Mouse (Mus musculus): ENCODE results near the gene Cdk5r1. TPM values are rescaled to one million over a fixed set of nuclear protein-coding genes. Genes with fewer than 3 reads are reported as not detected.

Gene Cdk5r1
- total RNA-seq, 1 experiment: 1.8 TPM

GRCm38 (mm10) chr11:80518421-80519367, 41.9 kb downstream of the Cdk5r1 start:
- Histone ChIP-seq H3K4me3 (ENCODE audit: insufficient read depth in 1 of 2, low read depth in 1 of 2, low read length in 2 of 2, poor library complexity in 1 of 2, severe bottlenecking in 1 of 2) (no peak overlapping the region), H3K9ac (ENCODE audit: insufficient read depth, low read depth, low read length, poor library complexity, severe bottlenecking) (no peak overlapping the region), H3K4me1 (ENCODE audit: control insufficient read depth in 2 of 2, insufficient read depth in 2 of 2, low read length in 2 of 2, poor library complexity in 1 of 2) (peaks cover 0 to 12% of the 10 kb centered on the region in 2 experiments; a peak in 2 of 4 replicates), H3K36me3 (ENCODE audit: control insufficient read depth, insufficient read depth, low read length, poor library complexity, severe bottlenecking) (no peaks in the 10 kb centered on the region), H3K27ac (ENCODE audit: insufficient read depth, low read depth, low read length, poor library complexity, severe bottlenecking) (no peak overlapping the region), H3K9me3 (ENCODE audit: control insufficient read depth, insufficient read depth, low read depth, low read length) (no peaks in the 10 kb centered on the region)
- in situ Hi-C loops (cut with MboI; ENCODE audit: low sequenced_read_pairs in 2 of 2, unreplicated experiment in 2 of 2): no loop called here
- TF ChIP-seq HCFC1 (IDR thresholded peaks at IDR 0.05; ENCODE audit: borderline replicate concordance, insufficient read depth, low read length): no peak
- no peak for TF ChIP-seq MAFK (IDR thresholded peaks at IDR 0.05; ENCODE audit: insufficient read depth, low read depth, low read length)
- TF ChIP-seq ZC3H11A (IDR thresholded peaks at IDR 0.05; ENCODE audit: borderline replicate concordance, low read depth, low read length): no peak
- no peak for TF ChIP-seq ZNF384 (IDR thresholded peaks at IDR 0.05; ENCODE audit: low read depth, low read length)
- DNase-seq (ENCODE audit: low read depth, low spot score): peak; percentile 59

GRCm38 (mm10) chr11:80521148-80521547, 44.3 kb downstream of the Cdk5r1 start:
- no peak for DNase-seq (ENCODE audit: low read depth, low spot score)
- TF ChIP-seq ZNF384 (IDR thresholded peaks at IDR 0.05; ENCODE audit: low read depth, low read length): no peak
- no peak for TF ChIP-seq MAFK (IDR thresholded peaks at IDR 0.05; ENCODE audit: insufficient read depth, low read depth, low read length)
- TF ChIP-seq CHD2 (IDR thresholded peaks at IDR 0.05; ENCODE audit: low read depth, low read length): no peak
- no peak for TF ChIP-seq HCFC1 (IDR thresholded peaks at IDR 0.05; ENCODE audit: borderline replicate concordance, insufficient read depth, low read length)
- TF ChIP-seq ZC3H11A (IDR thresholded peaks at IDR 0.05; ENCODE audit: borderline replicate concordance, low read depth, low read length): no peak
- Histone ChIP-seq H3K4me1 (ENCODE audit: control insufficient read depth in 2 of 2, insufficient read depth in 2 of 2, low read length in 2 of 2, poor library complexity in 1 of 2) (peaks cover 0 to 10% of the 10 kb centered on the region in 2 experiments; a peak in 2 of 4 replicates), H3K36me3 (ENCODE audit: control insufficient read depth, insufficient read depth, low read length, poor library complexity, severe bottlenecking) (no peaks in the 10 kb centered on the region), H3K9me3 (ENCODE audit: control insufficient read depth, insufficient read depth, low read depth, low read length) (no peaks in the 10 kb centered on the region), H3K27ac (ENCODE audit: insufficient read depth, low read depth, low read length, poor library complexity, severe bottlenecking) (no peak overlapping the region; the same call in 1 of the 2 replicates), H3K9ac (ENCODE audit: insufficient read depth, low read depth, low read length, poor library complexity, severe bottlenecking) (no peak overlapping the region), H3K4me3 (ENCODE audit: insufficient read depth in 1 of 2, low read depth in 1 of 2, low read length in 2 of 2, poor library complexity in 1 of 2, severe bottlenecking in 1 of 2) (no peak overlapping the region)
- in situ Hi-C loops (cut with MboI; ENCODE audit: low sequenced_read_pairs in 2 of 2, unreplicated experiment in 2 of 2): no loop called here

GRCm38 (mm10) chr11:80522852-80523251, 46.0 kb downstream of the Cdk5r1 start:
- Histone ChIP-seq H3K9me3 (ENCODE audit: control insufficient read depth, insufficient read depth, low read depth, low read length) (no peaks in the 10 kb centered on the region), H3K36me3 (ENCODE audit: control insufficient read depth, insufficient read depth, low read length, poor library complexity, severe bottlenecking) (no peaks in the 10 kb centered on the region), H3K27ac (ENCODE audit: insufficient read depth, low read depth, low read length, poor library complexity, severe bottlenecking) (no peak overlapping the region), H3K4me1 (ENCODE audit: control insufficient read depth in 2 of 2, insufficient read depth in 2 of 2, low read length in 2 of 2, poor library complexity in 1 of 2) (peaks cover 0 to 8% of the 10 kb centered on the region in 2 experiments; a peak in 2 of 4 replicates), H3K4me3 (ENCODE audit: insufficient read depth in 1 of 2, low read depth in 1 of 2, low read length in 2 of 2, poor library complexity in 1 of 2, severe bottlenecking in 1 of 2) (no peak overlapping the region), H3K9ac (ENCODE audit: insufficient read depth, low read depth, low read length, poor library complexity, severe bottlenecking) (no peak overlapping the region)
- in situ Hi-C loops (cut with MboI; ENCODE audit: low sequenced_read_pairs in 2 of 2, unreplicated experiment in 2 of 2): no loop called here
- TF ChIP-seq MAFK (IDR thresholded peaks at IDR 0.05; ENCODE audit: insufficient read depth, low read depth, low read length): no peak
- DNase-seq (ENCODE audit: low read depth, low spot score): no peak

GRCm38 (mm10) chr11:80523410-80523809, 46.6 kb downstream of the Cdk5r1 start:
- Histone ChIP-seq H3K4me3 (ENCODE audit: insufficient read depth in 1 of 2, low read depth in 1 of 2, low read length in 2 of 2, poor library complexity in 1 of 2, severe bottlenecking in 1 of 2) (no peak overlapping the region), H3K36me3 (ENCODE audit: control insufficient read depth, insufficient read depth, low read length, poor library complexity, severe bottlenecking) (no peaks in the 10 kb centered on the region), H3K9ac (ENCODE audit: insufficient read depth, low read depth, low read length, poor library complexity, severe bottlenecking) (no peak overlapping the region), H3K4me1 (ENCODE audit: control insufficient read depth in 2 of 2, insufficient read depth in 2 of 2, low read length in 2 of 2, poor library complexity in 1 of 2) (peaks cover 0 to 3% of the 10 kb centered on the region in 2 experiments; a peak in 1 of 4 replicates), H3K9me3 (ENCODE audit: control insufficient read depth, insufficient read depth, low read depth, low read length) (no peaks in the 10 kb centered on the region), H3K27ac (ENCODE audit: insufficient read depth, low read depth, low read length, poor library complexity, severe bottlenecking) (no peak overlapping the region)
- no peak for DNase-seq (ENCODE audit: low read depth, low spot score)
- in situ Hi-C loops (cut with MboI; ENCODE audit: low sequenced_read_pairs in 2 of 2, unreplicated experiment in 2 of 2): no loop called here
- no peak for TF ChIP-seq ZC3H11A (IDR thresholded peaks at IDR 0.05; ENCODE audit: borderline replicate concordance, low read depth, low read length)
- no peak for TF ChIP-seq HCFC1 (IDR thresholded peaks at IDR 0.05; ENCODE audit: borderline replicate concordance, insufficient read depth, low read length)
- TF ChIP-seq MAFK (IDR thresholded peaks at IDR 0.05; ENCODE audit: insufficient read depth, low read depth, low read length): no peak
- TF ChIP-seq CHD2 (IDR thresholded peaks at IDR 0.05; ENCODE audit: low read depth, low read length): no peak
- no peak for TF ChIP-seq ZNF384 (IDR thresholded peaks at IDR 0.05; ENCODE audit: low read depth, low read length)

Data from ES-E14 (cell line).